Mouse (Mus musculus) ES-E14 (cell line): ENCODE measurements around the gene Vdac2. TPM values are rescaled to one million over a fixed set of nuclear protein-coding genes. Genes with fewer than 3 reads are reported as not detected.

Source experiments
- DNase-seq: peaks from one replicate; pipeline ENCODE4 v3.0.0-alpha.2; 2013; ENCODE audit warnings: low read depth, low spot score
- H3K27ac ChIP-seq: 2 replicates; pipeline ENCODE4 v1.5.1; 2012; ENCODE audit warnings: low read depth, mild to moderate bottlenecking, low read length, moderate library complexity, mixed read lengths; ENCODE audit not compliant: poor library complexity, insufficient read depth, severe bottlenecking
- H3K36me3 ChIP-seq: 2 replicates; pipeline ENCODE4 v1.6.1; 2012; ENCODE audit warnings: mild to moderate bottlenecking, low read length, moderate library complexity, mixed read lengths; ENCODE audit not compliant: control insufficient read depth, poor library complexity, insufficient read depth, severe bottlenecking
- H3K4me1 ChIP-seq, 2 experiments: fragments of 150-350 bp in 1 of 2; sonication (generic) in 1 of 2; 2 replicates each; pipeline ENCODE4 v1.6.1; 2012; ENCODE audit warnings: low read length in 2 of 2, mild to moderate bottlenecking in 1 of 2, mixed read lengths in 1 of 2; ENCODE audit not compliant: control insufficient read depth in 2 of 2, insufficient read depth in 2 of 2, poor library complexity in 1 of 2
- H3K4me3 ChIP-seq, 2 experiments: fragments of 150-350 bp in 1 of 2; sonication (generic) in 1 of 2; 2 replicates each; pipeline ENCODE4 v1.5.1; 2012; ENCODE audit warnings: low read length in 2 of 2, low read depth in 1 of 2, mild to moderate bottlenecking in 1 of 2, mixed read lengths in 1 of 2; ENCODE audit not compliant: insufficient read depth in 1 of 2, poor library complexity in 1 of 2, severe bottlenecking in 1 of 2
- H3K9ac ChIP-seq: 2 replicates; pipeline ENCODE4 v1.6.1; 2012; ENCODE audit warnings: low read depth, mild to moderate bottlenecking, low read length, mixed read lengths; ENCODE audit not compliant: poor library complexity, insufficient read depth, severe bottlenecking
- H3K9me3 ChIP-seq: fragments of 150-350 bp; sonication (generic); 2 replicates; pipeline ENCODE4 v1.6.1; 2012; ENCODE audit warnings: low read depth, mild to moderate bottlenecking, low read length; ENCODE audit not compliant: control insufficient read depth, insufficient read depth
- CHD2 ChIP-seq: IDR thresholded peaks from 2 replicates; pipeline ENCODE4 v1.6.1; 2014; ENCODE audit warnings: mild to moderate bottlenecking, low read depth, low read length, inconsistent platforms
- HCFC1 ChIP-seq: IDR thresholded peaks from 2 replicates; pipeline ENCODE4 v1.6.1; 2012; ENCODE audit warnings: low read length, inconsistent platforms, borderline replicate concordance; ENCODE audit not compliant: insufficient read depth
- MAFK ChIP-seq: IDR thresholded peaks from 2 replicates; pipeline ENCODE4 v1.6.1; 2014; ENCODE audit warnings: mild to moderate bottlenecking, low read depth, low read length, inconsistent platforms; ENCODE audit not compliant: insufficient read depth
- ZC3H11A ChIP-seq: IDR thresholded peaks from 2 replicates; pipeline ENCODE4 v1.6.1; 2012; ENCODE audit warnings: low read depth, mild to moderate bottlenecking, inconsistent platforms, low read length, borderline replicate concordance
- ZNF384 ChIP-seq: IDR thresholded peaks from 2 replicates; pipeline ENCODE4 v1.6.1; 2012; ENCODE audit warnings: low read depth, low read length, inconsistent platforms
- in situ Hi-C, 2 experiments: fragments of 600-800 bp; cut with MboI; formaldehyde crosslinking; loops; one replicate each; pipeline ENCODE4 v1.15.1; 2025; ENCODE audit warnings: low sequenced_read_pairs in 2 of 2, inconsistent platforms in 1 of 2; ENCODE audit not compliant: unreplicated experiment in 2 of 2
- total RNA-seq: library from RNA; depleted of rRNA; stranded (reverse); fragments of 300-350 nt; gene quantifications from 2 replicates; pipeline ENCODE4 v1.2.3, GENCODE M21; 2012; rRNA removed

Gene Vdac2
- 251 and 305 TPM in 2 replicates for total RNA-seq

GRCm38 (mm10) chr14:21824938-21825337 lies at the start of gene Vdac2:
Gene Vdac2, plus strand, starts transcription at chr14:21825238.
- DNase-seq: no peak
- Histone ChIP-seq H3K9me3 (no peaks in the 10 kb centered on the region), H3K4me1 (no peaks in the 10 kb centered on the region), H3K27ac (no peak within 1 kb of the TSS), H3K36me3 (no peaks in the 10 kb centered on the region), H3K9ac (no peak within 1 kb of the TSS), H3K4me3 (no peak within 1 kb of the TSS)
- TF ChIP-seq CHD2: no peak
- in situ Hi-C loops: no loop called here

GRCm38 (mm10) chr14:21776201-21776600 lies 48.8 kb upstream of the Vdac2 start:
- Histone ChIP-seq H3K9me3 (no peaks in the 10 kb centered on the region), H3K36me3 (peaks cover 4% of the 10 kb centered on the region; the same call in 1 of the 2 replicates), H3K27ac (no peak overlapping the region), H3K4me1 (0 out of 4 replicates have a peak, but pooled peaks cover 0 to under 1% of the 10 kb centered on the region in 2 experiments), H3K9ac (no peak overlapping the region), H3K4me3 (no peak overlapping the region)
- in situ Hi-C loops: no loop called here
- no peak for DNase-seq
- TF ChIP-seq ZNF384 (no peak), HCFC1 (no peak), MAFK (no peak), CHD2 (no peak), ZC3H11A (no peak)

GRCm38 (mm10) chr14:21786500-21786899 lies 38.5 kb upstream of the Vdac2 start:
- H3K36me3 ChIP-seq: no peaks in the 10 kb centered on the region
- H3K9me3 ChIP-seq: no peaks in the 10 kb centered on the region
- TF ChIP-seq HCFC1 (no peak), CHD2 (no peak), MAFK (no peak), ZNF384 (no peak), ZC3H11A (no peak)
- no peak for DNase-seq
- H3K4me3 ChIP-seq: no peak overlapping the region
- no peak overlapping the region for H3K9ac ChIP-seq
- in situ Hi-C loops: no loop called here
- no peak overlapping the region for H3K27ac ChIP-seq
- H3K4me1 ChIP-seq: peaks cover 0 to 2% of the 10 kb centered on the region in 2 experiments; a peak in 1 of 4 replicates

GRCm38 (mm10) chr14:21787374-21787773 lies 37.7 kb upstream of the Vdac2 start:
- Histone ChIP-seq H3K9ac (no peak overlapping the region), H3K36me3 (no peaks in the 10 kb centered on the region; the same call in 1 of the 2 replicates), H3K9me3 (no peaks in the 10 kb centered on the region), H3K4me1 (peaks cover 0 to 2% of the 10 kb centered on the region in 2 experiments; a peak in 1 of 4 replicates), H3K27ac (no peak overlapping the region), H3K4me3 (no peak overlapping the region)
- no peak for DNase-seq
- in situ Hi-C loops: no loop called here
- TF ChIP-seq CHD2: no peak
- TF ChIP-seq ZNF384: no peak
- no peak for TF ChIP-seq HCFC1
- TF ChIP-seq ZC3H11A: no peak

- DNase-seq: no peak
- in situ Hi-C loops: no loop called here
- H3K4me3 ChIP-seq: no peak overlapping the region
- TF ChIP-seq ZNF384: no peak
- no peak for TF ChIP-seq ZC3H11A
- TF ChIP-seq HCFC1: no peak
- TF ChIP-seq MAFK: no peak
- TF ChIP-seq CHD2: no peak
- no peak overlapping the region for H3K27ac ChIP-seq
- no peak overlapping the region for H3K9ac ChIP-seq
- peaks cover 0 to 2% of the 10 kb centered on the region in 2 experiments; a peak in 1 of 4 replicates for H3K4me1 ChIP-seq
- no peaks in the 10 kb centered on the region for H3K9me3 ChIP-seq
- no peaks in the 10 kb centered on the region; the same call in 1 of the 2 replicates for H3K36me3 ChIP-seq
Measured at GRCm38 (mm10) chr14:21788121-21788520, 36.9 kb upstream of the Vdac2 start.
